Mouse (Mus musculus) heart, embryonic 13.5 days (tissue): ENCODE measurements around the gene Slc37a2. TPM values are rescaled to one million over a fixed set of nuclear protein-coding genes. Genes with fewer than 3 reads are reported as not detected.

ENCODE experiments used
- ATAC-seq: fragments of 200-750 bp; cut with Nextera tagmentation; 2 replicates; pipeline ENCODE4 v1.8.0; 2017; ENCODE audit warnings: moderate TSS enrichment; ENCODE audit not compliant: insufficient number of reproducible peaks, low FRiP score, low TSS enrichment; ENCODE audit errors: extremely low read depth
- H3K27ac ChIP-seq: fragments of 300-500 bp; sonication (generic); replicated peaks from 2 replicates; pipeline ENCODE4 v1.5.1; 2015; ENCODE audit warnings: moderate library complexity, mild to moderate bottlenecking, inconsistent platforms
- H3K27me3 ChIP-seq: fragments of 300-500 bp; sonication (generic); replicated peaks from 2 replicates; pipeline ENCODE4 v1.6.1; 2015; ENCODE audit warnings: mild to moderate bottlenecking, inconsistent platforms
- H3K36me3 ChIP-seq: fragments of 300-500 bp; sonication (generic); 2 replicates; pipeline ENCODE4 v1.6.1; 2015; ENCODE audit warnings: mild to moderate bottlenecking, inconsistent platforms
- H3K4me1 ChIP-seq: fragments of 300-500 bp; sonication (generic); 2 replicates; pipeline ENCODE4 v1.6.1; 2015; ENCODE audit warnings: inconsistent platforms
- H3K4me2 ChIP-seq: fragments of 300-500 bp; sonication (generic); 2 replicates; pipeline ENCODE4 v1.6.1; 2015; ENCODE audit warnings: inconsistent platforms, mild to moderate bottlenecking, moderate library complexity
- H3K4me3 ChIP-seq: fragments of 300-500 bp; sonication (generic); 2 replicates; pipeline ENCODE4 v1.5.1; 2015; ENCODE audit warnings: moderate library complexity, mild to moderate bottlenecking, inconsistent platforms
- H3K9ac ChIP-seq: fragments of 300-500 bp; sonication (generic); 2 replicates; pipeline ENCODE4 v1.6.1; 2015; ENCODE audit warnings: inconsistent platforms, mild to moderate bottlenecking, moderate library complexity
- H3K9me3 ChIP-seq: fragments of 300-500 bp; sonication (generic); 2 replicates; pipeline ENCODE4 v1.6.1; 2016; ENCODE audit warnings: inconsistent platforms
- WGBS: fragments of 180-500 bp; shearing (Covaris S2); methylation state at CpG from one replicate; pipeline ENCODE4 v1.1.7; 2015; ENCODE audit warnings: mixed read lengths; 5-methylcytosine and 5-hydroxymethylcytosine counted together
- polyA plus RNA-seq: library from polyadenylated mRNA; unstranded; fragments of >200 nt; fragmentation: Nextera tagmentation; extraction: Ambion mirVana; gene quantifications from 2 replicates; pipeline ENCODE4 v1.2.1, GENCODE M21; 2015

Slc37a2 gene
- polyA plus RNA-seq, 1 experiment from 2014 or later = 1.4 TPM

- ATAC-seq = no peak
- Histone ChIP-seq H3K4me3 (no peak overlapping the region), H3K4me2 (no peak overlapping the region), H3K9ac (no peak overlapping the region), H3K27ac (no peak overlapping the region), H3K27me3 (no peaks in the 10 kb centered on the region), H3K36me3 (peaks cover under 1% of the 10 kb centered on the region; the same call in 1 of the 2 replicates), H3K4me1 (0 out of 2 replicates have a peak, but pooled peaks cover 3% of the 10 kb centered on the region), H3K9me3 (no peaks in the 10 kb centered on the region)
- WGBS = 81% methylated on average over 9 of the region's 9 CpGs
Observed at GRCm38 (mm10) chr9:37214327-37215060, 41.0 kb downstream of the Slc37a2 start.

- H3K27ac ChIP-seq = no peak overlapping the region
- no peak overlapping the region for H3K9ac ChIP-seq
- no peak for ATAC-seq
- peaks cover 11% of the 10 kb centered on the region for H3K4me1 ChIP-seq
- H3K36me3 ChIP-seq = no peaks in the 10 kb centered on the region
- no peak overlapping the region for H3K4me3 ChIP-seq
- WGBS = 81% methylated on average over 13 of the region's 13 CpGs
- no peaks in the 10 kb centered on the region for H3K9me3 ChIP-seq
- no peaks in the 10 kb centered on the region for H3K27me3 ChIP-seq
- H3K4me2 ChIP-seq = no peak overlapping the region
Observed at GRCm38 (mm10) chr9:37213060-37213738, 42.3 kb downstream of the Slc37a2 start.

GRCm38 (mm10) chr9:37207929-37208411 is 47.6 kb downstream of the Slc37a2 start, which contains the start of gene Tmem218:
Gene Tmem218, plus strand, starts transcription at chr9:37208223.
- H3K9ac ChIP-seq = peak within 1 kb of the TSS; percentile 86

GRCm38 (mm10) chr9:37203884-37204283 is 51.7 kb downstream of the Slc37a2 start:
- Histone ChIP-seq H3K27ac (no peak overlapping the region), H3K4me2 (no peak overlapping the region), H3K36me3 (no peaks in the 10 kb centered on the region), H3K9me3 (no peaks in the 10 kb centered on the region), H3K4me3 (no peak overlapping the region), H3K9ac (no peak overlapping the region), H3K27me3 (no peaks in the 10 kb centered on the region), H3K4me1 (peaks cover 10% of the 10 kb centered on the region)
- WGBS = 70% methylated on average over 5 of the region's 5 CpGs
- no peak for ATAC-seq

More at GRCm38 (mm10) chr9:37207929-37208411, 47.6 kb downstream of the Slc37a2 start, which contains the start of gene Tmem218:
- peak within 1 kb of the TSS; percentile 77 for H3K4me3 ChIP-seq
- WGBS = under 1% methylated on average over 21 of the region's 21 CpGs
- no peaks in the 10 kb centered on the region for H3K27me3 ChIP-seq
- peak within 1 kb of the TSS; percentile 76 for H3K27ac ChIP-seq
- H3K9me3 ChIP-seq = no peaks in the 10 kb centered on the region
- H3K4me1 ChIP-seq = peaks cover 14% of the 10 kb centered on the region
- peak within 1 kb of the TSS; percentile 77 for H3K4me2 ChIP-seq
- peak; percentile 100 for ATAC-seq
- H3K36me3 ChIP-seq = no peaks in the 10 kb centered on the region

GRCm38 (mm10) chr9:37200414-37200813 is 55.1 kb downstream of the Slc37a2 start:
- no peaks in the 10 kb centered on the region for H3K9me3 ChIP-seq
- H3K36me3 ChIP-seq = no peaks in the 10 kb centered on the region
- H3K27me3 ChIP-seq = no peaks in the 10 kb centered on the region
- 66% methylated on average over 5 of the region's 5 CpGs for WGBS
- H3K27ac ChIP-seq = no peak overlapping the region
- no peak overlapping the region for H3K9ac ChIP-seq
- no peaks in the 10 kb centered on the region for H3K4me1 ChIP-seq
- no peak overlapping the region for H3K4me3 ChIP-seq
- no peak overlapping the region for H3K4me2 ChIP-seq
- no peak for ATAC-seq

DNA sequence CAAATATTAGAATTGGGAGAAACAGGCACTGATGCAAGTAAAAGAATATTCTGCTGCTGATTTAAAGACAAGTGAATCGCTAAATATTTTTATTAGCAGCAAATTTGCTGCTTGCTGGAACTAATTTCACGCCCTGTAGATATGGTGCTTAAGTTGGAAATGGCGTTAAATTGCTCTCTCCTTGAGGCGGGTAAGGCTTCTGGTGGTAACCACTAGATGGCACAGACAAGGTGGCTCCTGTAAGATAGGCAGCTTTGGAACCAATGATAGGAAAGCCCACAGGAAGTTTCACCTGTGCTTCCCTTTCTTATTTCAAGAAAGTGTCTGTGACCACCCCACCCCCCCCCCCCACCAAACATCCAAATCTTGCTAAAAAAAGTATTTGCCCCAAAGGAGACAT is 58.5 kb downstream of the Slc37a2 start:
- 67% methylated on average over 4 of the region's 4 CpGs for WGBS
- no peak overlapping the region for H3K27ac ChIP-seq
- no peaks in the 10 kb centered on the region for H3K4me1 ChIP-seq
- H3K36me3 ChIP-seq = no peaks in the 10 kb centered on the region
- no peaks in the 10 kb centered on the region for H3K27me3 ChIP-seq
- H3K4me2 ChIP-seq = no peak overlapping the region
- no peak for ATAC-seq
- no peak overlapping the region for H3K9ac ChIP-seq
- H3K4me3 ChIP-seq = no peak overlapping the region
- H3K9me3 ChIP-seq = no peaks in the 10 kb centered on the region

DNA sequence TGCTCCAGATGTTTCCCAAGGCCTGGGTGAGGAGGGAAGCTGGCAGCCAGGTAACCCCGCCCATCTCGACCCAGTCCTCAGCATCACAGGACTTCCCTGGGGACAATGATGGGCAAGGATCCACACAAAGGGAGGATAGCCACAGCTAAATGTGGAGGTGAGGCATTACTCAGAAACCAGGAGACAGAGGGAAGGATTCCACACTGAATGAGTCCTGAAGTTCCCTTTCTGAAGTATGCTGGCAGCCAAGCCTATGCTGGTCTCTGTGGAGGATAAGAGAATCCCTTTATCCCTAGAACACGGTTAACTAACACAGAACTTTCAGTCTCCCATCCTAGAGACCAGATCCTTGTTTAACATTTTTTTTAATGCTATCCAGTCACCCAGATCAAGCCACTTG is 67.5 kb downstream of the Slc37a2 start:
- Histone ChIP-seq H3K4me3 (no peak overlapping the region), H3K9me3 (0 out of 2 replicates have a peak, but pooled peaks cover 3% of the 10 kb centered on the region), H3K36me3 (no peaks in the 10 kb centered on the region), H3K4me2 (no peak overlapping the region), H3K27me3 (no peaks in the 10 kb centered on the region), H3K9ac (no peak overlapping the region), H3K27ac (no peak overlapping the region), H3K4me1 (peaks cover 4% of the 10 kb centered on the region; the same call in 1 of the 2 replicates)
- no peak for ATAC-seq
- WGBS = 72% methylated on average over 3 of the region's 3 CpGs

DNA sequence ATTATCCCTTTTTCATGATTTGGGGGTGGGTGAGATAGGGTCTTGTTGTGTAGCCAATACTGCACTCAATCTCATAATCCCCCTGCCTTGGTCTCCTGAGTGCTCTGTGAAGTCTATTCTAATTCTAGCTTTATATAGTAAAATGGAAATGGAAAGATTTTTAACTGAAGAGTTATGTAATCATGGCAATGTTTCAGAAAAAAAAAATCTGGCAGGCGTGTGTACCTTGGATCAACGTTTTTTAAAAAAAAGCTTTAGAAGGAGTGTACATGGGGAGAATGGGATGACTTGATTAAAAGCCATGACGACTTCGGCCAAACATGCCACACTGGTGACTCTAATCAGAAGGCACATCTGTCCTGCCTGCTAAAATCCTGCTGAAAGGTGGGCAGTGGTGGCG is 68.1 kb downstream of the Slc37a2 start:
- peaks cover 5% of the 10 kb centered on the region; the same call in 1 of the 2 replicates for H3K4me1 ChIP-seq
- H3K9ac ChIP-seq = no peak overlapping the region
- WGBS = 75% methylated on average over 5 of the region's 5 CpGs
- no peak overlapping the region for H3K4me2 ChIP-seq
- no peak overlapping the region for H3K27ac ChIP-seq
- no peaks in the 10 kb centered on the region for H3K27me3 ChIP-seq
- no peaks in the 10 kb centered on the region for H3K36me3 ChIP-seq
- H3K9me3 ChIP-seq = 0 out of 2 replicates have a peak, but pooled peaks cover 3% of the 10 kb centered on the region
- no peak for ATAC-seq
- no peak overlapping the region for H3K4me3 ChIP-seq

- no peak for ATAC-seq
Observed at GRCm38 (mm10) chr9:37183176-37183575, 72.4 kb downstream of the Slc37a2 start.

DNA sequence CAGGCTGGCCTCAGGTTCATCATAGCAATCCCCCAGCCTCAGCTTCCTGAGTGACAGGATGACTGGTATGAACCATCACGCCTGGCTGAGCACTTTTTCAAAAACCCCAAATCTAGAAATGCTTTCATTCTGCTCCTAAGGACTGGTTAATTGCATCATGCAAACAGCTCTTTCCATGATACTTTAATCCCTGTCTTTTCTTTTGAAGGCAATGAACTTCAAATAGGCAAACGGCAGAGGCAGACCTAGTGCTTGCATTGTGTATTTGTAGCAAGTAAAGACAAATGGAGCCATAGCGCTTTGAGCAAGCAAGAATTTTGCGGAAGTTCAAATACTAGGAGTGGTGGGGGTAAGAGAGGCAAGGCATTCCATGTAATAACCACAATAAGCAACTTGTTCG is 73.9 kb downstream of the Slc37a2 start:
- WGBS = 75% methylated on average over 5 of the region's 5 CpGs
- Histone ChIP-seq H3K27ac (no peak overlapping the region), H3K4me3 (no peak overlapping the region), H3K27me3 (peaks cover 6% of the 10 kb centered on the region; the same call in 1 of the 2 replicates), H3K9me3 (no peaks in the 10 kb centered on the region), H3K4me1 (peaks cover 20% of the 10 kb centered on the region), H3K4me2 (no peak overlapping the region), H3K9ac (no peak overlapping the region), H3K36me3 (no peaks in the 10 kb centered on the region)
- no peak for ATAC-seq

More at GRCm38 (mm10) chr9:37183176-37183575, 72.4 kb downstream of the Slc37a2 start:
- Histone ChIP-seq H3K4me2 (no peak overlapping the region), H3K27me3 (0 out of 2 replicates have a peak, but pooled peaks cover 3% of the 10 kb centered on the region), H3K9me3 (no peaks in the 10 kb centered on the region), H3K36me3 (no peaks in the 10 kb centered on the region), H3K4me3 (no peak overlapping the region), H3K9ac (no peak overlapping the region), H3K4me1 (peaks cover 13% of the 10 kb centered on the region), H3K27ac (0 out of 2 replicates have a peak overlapping the region, but pooled peaks have one; percentile 12)
- 36% methylated on average over 2 of the region's 2 CpGs for WGBS

GRCm38 (mm10) chr9:37179596-37179995 is 75.9 kb downstream of the Slc37a2 start:
- no peak overlapping the region for H3K4me2 ChIP-seq
- H3K4me3 ChIP-seq = no peak overlapping the region
- H3K4me1 ChIP-seq = peaks cover 36% of the 10 kb centered on the region
- H3K36me3 ChIP-seq = no peaks in the 10 kb centered on the region
- no peak overlapping the region for H3K27ac ChIP-seq
- no peak for ATAC-seq
- 80% methylated on average over 4 of the region's 4 CpGs for WGBS
- peaks cover 15% of the 10 kb centered on the region; the same call in 1 of the 2 replicates for H3K27me3 ChIP-seq
- no peaks in the 10 kb centered on the region for H3K9me3 ChIP-seq
- no peak overlapping the region for H3K9ac ChIP-seq
